Mouse (Mus musculus): ENCODE measurements around the gene Npw. TPM values are rescaled to one million over a fixed set of nuclear protein-coding genes. Genes with fewer than 3 reads are reported as not detected.

Gene Npw
- total RNA-seq, 4 experiments from 2014 or later: 1.1 to 2.6 (median 2.5) TPM; not detected in 1

Other genes with a start within 250 kb of the Npw start
- gene Rnps1, start 243.9 kb downstream of the Npw start, total RNA-seq (2022): 100 to 1,000 TPM; 122 to 134 (median 134) TPM
- gene Eci1, start 231.8 kb downstream of the Npw start, total RNA-seq (2022): 10 to 100 TPM; 23.1 to 33.9 (median 27.9) TPM
- gene Dnase1l2, start 215.4 kb downstream of the Npw start, total RNA-seq (2022): 10 to 100 TPM in 1 of 4 experiments, 1 to 10 TPM in 3; 5.8 to 12.1 (median 8.2) TPM
- 10 to 100 TPM; 31.0 to 44.2 (median 38.4) TPM for gene E4f1, start 188.1 kb downstream of the Npw start, total RNA-seq (2022)
- gene Pgp, start 188.1 kb downstream of the Npw start, total RNA-seq (2022): 10 to 100 TPM; 54.8 to 62.3 (median 57.7) TPM
- gene Bricd5, start 184.6 kb downstream of the Npw start, total RNA-seq (2022): 1 to 10 TPM in 2 of 4 experiments, under 1 TPM in 2; 0.90 to 2.0 (median 1.4) TPM
- gene Mlst8, start 179.4 kb downstream of the Npw start, total RNA-seq (2022): 10 to 100 TPM; 39.7 to 43.9 (median 41.9) TPM
- 100 to 1,000 TPM; 134 to 172 (median 153) TPM for gene Caskin1, start 169.9 kb downstream of the Npw start, total RNA-seq (2022)
- 100 to 1,000 TPM in 2 of 4 experiments, 10 to 100 TPM in 2; 82.9 to 106 (median 97.4) TPM for gene Traf7, start 130.5 kb downstream of the Npw start, total RNA-seq (2022)
- gene Rab26, start 124.2 kb downstream of the Npw start, total RNA-seq (2022): 10 to 100 TPM; 63.4 to 66.7 (median 65.6) TPM
- gene Pkd1, start 108.6 kb downstream of the Npw start, total RNA-seq (2022): 100 to 1,000 TPM in 1 of 4 experiments, 10 to 100 TPM in 3; 72.1 to 120 (median 88.4) TPM
- gene Tsc2, start 25.8 kb downstream of the Npw start, total RNA-seq (2022): 100 to 1,000 TPM; 149 to 212 (median 191) TPM
- gene Nthl1, start 25.8 kb downstream of the Npw start, total RNA-seq (2022): 1 to 10 TPM; 6.5 to 9.1 (median 7.6) TPM
- 10 to 100 TPM; 41.9 to 48.7 (median 44.1) TPM for gene Slc9a3r2, start 8.1 kb downstream of the Npw start, total RNA-seq (2022)
- gene Zfp598, start 11.2 kb upstream of the Npw start, total RNA-seq (2022): 10 to 100 TPM; 36.8 to 41.6 (median 38.2) TPM
- gene Syngr3, start 31.5 kb upstream of the Npw start, total RNA-seq (2022): 100 to 1,000 TPM; 137 to 165 (median 150) TPM
- 10 to 100 TPM; 17.9 to 23.4 (median 21.1) TPM for gene Gfer, start 37.7 kb upstream of the Npw start, total RNA-seq (2022)
- gene Noxo1, start 37.8 kb upstream of the Npw start, total RNA-seq (2022): 1 to 10 TPM; 2.0 to 4.3 (median 3.4) TPM
- gene Tbl3, start 49.2 kb upstream of the Npw start, total RNA-seq (2022): 10 to 100 TPM; 24.2 to 32.3 (median 27.8) TPM
- gene Rnf151, start 59.6 kb upstream of the Npw start, total RNA-seq (2022): under 1 TPM in 2 of 4 experiments, not detected in 2; 0.36 to 0.47 TPM
- 100 to 1,000 TPM; 282 to 365 (median 323) TPM for gene Rps2, start 59.7 kb upstream of the Npw start, total RNA-seq (2022)
- gene Ndufb10, start 66.0 kb upstream of the Npw start, total RNA-seq (2022): 100 to 1,000 TPM; 214 to 227 (median 222) TPM
- gene Rpl3l, start 69.4 kb upstream of the Npw start, total RNA-seq (2022): under 1 TPM; 0.23 to 0.77 (median 0.54) TPM
- 10 to 100 TPM; 41.1 to 50.5 (median 47.2) TPM for gene Msrb1, start 78.2 kb upstream of the Npw start, total RNA-seq (2022)
- gene Hs3st6, start 94.5 kb upstream of the Npw start, total RNA-seq (2022): under 1 TPM in 1 of 4 experiments, not detected in 3; 0.23 TPM
- gene Meiob, start 145.8 kb upstream of the Npw start, total RNA-seq (2022): not detected
- 100 to 1,000 TPM; 121 to 133 (median 126) TPM for gene Hagh, start 181.7 kb upstream of the Npw start, total RNA-seq (2022)
- gene Fahd1, start 191.9 kb upstream of the Npw start, total RNA-seq (2022): 10 to 100 TPM; 18.5 to 21.1 (median 20.6) TPM
- gene Igfals, start 207.5 kb upstream of the Npw start, total RNA-seq (2022): not detected
- 10 to 100 TPM; 32.1 to 36.8 (median 33.3) TPM for gene Nubp2, start 227.9 kb upstream of the Npw start, total RNA-seq (2022)
- 10 to 100 TPM; 40.6 to 45.3 (median 41.8) TPM for gene Spsb3, start 228.2 kb upstream of the Npw start, total RNA-seq (2022)
- 10 to 100 TPM; 54.6 to 64.3 (median 62.0) TPM for gene Eme2, start 236.6 kb upstream of the Npw start, total RNA-seq (2022)
- 10 to 100 TPM; 63.3 to 78.7 (median 73.4) TPM for gene Mrps34, start 236.7 kb upstream of the Npw start, total RNA-seq (2022)
- 10 to 100 TPM; 50.9 to 64.2 (median 51.9) TPM for gene Nme3, start 238.0 kb upstream of the Npw start, total RNA-seq (2022)

All from layer of hippocampus, adult 8-10 months (tissue).